Mouse (Mus musculus) gastrocnemius, postnatal 4 days (tissue): ENCODE data around the gene 6820408C15Rik. TPM values are rescaled to one million over a fixed set of nuclear protein-coding genes. Genes with fewer than 3 reads are reported as not detected.
A peak's percentile ranks its signal among the peaks of the same experiment; 100 is the strongest.

Source experiments
- DNase-seq, 2 experiments: peaks; one replicate each; pipeline ENCODE4 v3.0.0; 2021 to 2022; ENCODE audit warnings: low spot score in 2 of 2, mixed read lengths in 2 of 2
- long read RNA-seq, 2 experiments: library from polyadenylated mRNA; stranded (forward); transcript quantifications; one replicate each; pipeline ENCODE4 v2.0.0; 2021
- total RNA-seq, 2 experiments: library from RNA; stranded (reverse); gene quantifications; 2 replicates each; pipeline ENCODE4 v1.2.3; 2021

Gene 6820408C15Rik
- under 1 TPM; 0.15 to 0.18 TPM for total RNA-seq
- long read RNA-seq, experiment 1, partial matches to known transcripts = 0 of 1 reads
- long read RNA-seq, experiment 1, other reads (novel, unspliced or antisense) = 1 of 1 reads
- long read RNA-seq, experiment 2, partial matches to known transcripts = 0 of 1 reads
- long read RNA-seq, experiment 2, other reads (novel, unspliced or antisense) = 1 of 1 reads

- DNase-seq = no peak
These were observed at the start of gene 6820408C15Rik for GRCm38 (mm10) chr2:152415287-152415686. Gene 6820408C15Rik, plus strand, starts transcription at chr2:152415587.

DNA sequence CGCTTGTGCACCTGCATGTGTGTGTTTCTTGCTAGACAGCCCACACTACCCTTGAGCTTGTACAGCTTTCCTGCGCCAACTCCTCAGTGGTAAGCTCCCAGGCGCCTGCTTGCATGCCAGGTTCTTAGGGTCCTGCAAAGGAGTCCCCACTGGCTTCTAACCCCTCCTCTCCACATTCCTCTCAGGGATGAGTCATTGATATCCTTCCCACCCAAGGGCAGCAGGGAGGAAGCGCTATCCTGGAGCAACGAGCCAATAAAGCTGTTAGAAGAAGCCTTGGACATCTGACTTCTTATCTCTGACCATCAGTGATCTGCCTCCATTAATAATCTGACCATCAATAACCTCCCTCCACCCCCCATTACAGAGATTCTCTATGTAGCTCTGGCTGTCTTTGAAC is 47.5 kb upstream of the 6820408C15Rik start:
- DNase-seq = no peak

- DNase-seq = peak in 1 of 2 experiments; percentile 48
These were observed 46.8 kb upstream of the 6820408C15Rik start for GRCm38 (mm10) chr2:152368532-152369140.

- no peak for DNase-seq
These were observed 43.3 kb upstream of the 6820408C15Rik start for GRCm38 (mm10) chr2:152372104-152372503.

- no peak for DNase-seq
These were observed 42.7 kb upstream of the 6820408C15Rik start for GRCm38 (mm10) chr2:152372661-152373060.

GRCm38 (mm10) chr2:152373547-152373946 is 41.8 kb upstream of the 6820408C15Rik start:
- DNase-seq = no peak

- DNase-seq = no peak
These were observed 39.6 kb upstream of the 6820408C15Rik start for GRCm38 (mm10) chr2:152375652-152376344.

- DNase-seq = no peak
These were observed 39.0 kb upstream of the 6820408C15Rik start, which contains the start of gene Nrsn2 for GRCm38 (mm10) chr2:152376345-152376741. Gene Nrsn2, minus strand, starts transcription at chr2:152376638.

DNA sequence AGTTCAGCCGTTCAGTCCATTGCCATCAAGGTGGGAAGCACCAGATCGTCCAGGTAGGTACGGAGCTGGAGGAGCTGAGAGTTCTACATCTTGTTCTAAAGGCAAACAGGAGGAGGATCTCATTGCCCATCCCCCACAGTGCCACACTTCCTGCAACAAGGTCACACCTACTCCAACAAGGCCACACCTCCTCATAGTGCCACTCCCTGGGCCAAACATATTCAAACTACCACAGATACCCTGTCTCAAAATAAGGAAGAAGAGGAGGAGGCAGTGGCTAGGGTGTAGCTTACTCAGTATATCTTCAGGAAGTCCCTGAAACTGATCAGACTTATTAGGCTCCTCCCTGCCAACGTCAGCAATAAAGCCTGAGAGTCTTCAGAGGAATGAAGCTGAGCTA is 31.2 kb upstream of the 6820408C15Rik start:
- DNase-seq = no peak

DNA sequence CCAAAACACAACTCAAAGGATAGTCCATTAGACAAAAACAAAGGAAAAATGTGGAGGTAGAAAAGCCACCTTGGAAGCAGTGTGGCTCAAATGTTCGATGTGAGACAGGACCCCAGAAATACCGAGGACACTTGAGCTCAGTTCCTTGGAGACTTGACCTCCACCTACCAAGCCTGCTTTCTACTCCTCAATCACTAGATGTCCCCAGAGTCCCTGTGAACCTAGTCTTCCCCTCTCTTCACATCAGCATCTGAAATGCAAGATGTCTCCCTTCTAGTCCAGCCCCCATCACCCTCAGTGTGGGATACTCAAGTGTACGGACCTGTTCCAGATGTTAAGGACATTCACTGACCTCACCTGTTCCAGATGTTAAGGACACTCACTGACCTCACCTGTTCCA is 22.6 kb upstream of the 6820408C15Rik start:
- DNase-seq = no peak

DNA sequence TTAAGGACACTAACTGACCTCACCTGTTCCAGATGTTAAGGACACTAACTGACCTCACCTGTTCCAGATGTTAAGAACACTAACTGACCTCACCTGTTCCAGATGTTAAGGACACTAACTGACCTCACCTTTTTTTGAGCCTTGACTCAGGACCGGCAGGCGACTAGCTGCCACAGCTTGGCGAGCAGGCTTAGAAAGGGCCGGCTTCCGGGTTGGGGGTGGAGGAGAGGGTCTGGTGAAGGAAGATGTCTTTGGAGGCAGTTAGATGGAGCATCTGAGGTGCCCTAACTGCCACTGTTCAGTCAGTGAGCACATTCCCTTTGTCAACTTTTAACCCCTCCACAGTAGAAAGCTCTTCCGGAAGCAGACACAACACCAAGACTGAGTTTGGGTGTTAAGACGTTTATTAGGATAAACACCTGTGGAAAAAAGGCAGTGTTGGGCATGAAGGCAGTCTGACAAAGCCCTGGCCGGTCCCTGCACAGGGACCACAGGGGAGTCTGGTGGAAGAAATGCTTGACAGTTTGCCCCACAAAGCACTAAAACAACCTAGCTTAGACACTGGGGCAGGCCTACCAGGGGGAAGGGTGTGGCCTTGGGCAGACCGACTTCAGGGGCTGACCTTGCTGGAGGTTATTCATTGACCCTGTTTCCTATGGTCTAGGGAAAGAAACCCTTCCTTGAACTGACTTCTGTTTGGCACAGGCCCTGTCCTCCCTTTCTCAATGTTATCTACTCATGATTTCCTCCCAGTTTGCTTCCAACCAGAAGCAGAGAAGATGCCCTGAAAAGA is 22.0 kb upstream of the 6820408C15Rik start:
- no peak for DNase-seq

GRCm38 (mm10) chr2:152395271-152395920 is 20.0 kb upstream of the 6820408C15Rik start:
- no peak for DNase-seq

DNA sequence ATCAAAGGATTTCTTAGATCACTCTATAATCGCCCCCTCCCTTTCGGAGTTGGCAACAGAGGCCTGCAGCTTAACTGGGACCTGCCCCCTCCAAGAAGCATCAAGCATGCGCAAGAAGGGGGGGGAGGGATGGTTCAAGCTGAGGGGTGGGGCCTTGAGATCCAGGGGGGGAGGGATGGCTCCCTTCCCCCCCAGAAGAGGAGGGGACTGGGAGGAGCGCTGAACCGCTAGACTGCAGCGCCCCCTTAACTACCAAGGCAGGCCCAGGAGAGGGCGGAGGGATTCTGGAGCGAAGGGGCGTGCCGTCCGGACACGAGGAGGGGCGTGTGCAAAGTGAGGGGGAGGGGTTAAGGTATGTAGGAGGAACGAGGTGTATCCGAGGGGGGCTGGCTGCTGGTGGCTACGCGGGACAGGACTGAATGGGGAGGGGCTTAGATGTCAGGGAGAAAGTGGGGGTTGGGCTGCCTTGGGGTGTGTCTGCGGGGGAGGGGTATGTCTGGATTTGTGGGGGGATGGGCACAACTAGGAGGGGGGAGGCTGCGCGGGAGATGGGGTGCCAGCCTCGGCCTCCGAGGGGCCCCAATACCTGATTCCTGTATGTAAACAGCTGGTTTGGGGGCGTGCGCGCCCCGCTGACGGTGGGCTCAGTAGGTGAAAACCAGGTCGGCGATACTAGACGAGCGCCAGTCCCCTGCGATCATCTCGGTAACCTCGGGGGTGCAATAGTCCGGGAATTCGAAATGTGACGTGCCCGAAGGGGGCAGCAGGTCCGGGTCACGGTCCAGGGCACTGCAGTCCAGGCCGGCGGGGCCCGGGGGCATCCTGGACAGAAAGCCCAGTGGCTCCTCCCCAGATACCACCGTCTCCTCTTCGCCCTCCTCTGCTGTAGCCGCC is 19.0 kb upstream of the 6820408C15Rik start:
- peak; percentile 74 to 88 for DNase-seq

DNA sequence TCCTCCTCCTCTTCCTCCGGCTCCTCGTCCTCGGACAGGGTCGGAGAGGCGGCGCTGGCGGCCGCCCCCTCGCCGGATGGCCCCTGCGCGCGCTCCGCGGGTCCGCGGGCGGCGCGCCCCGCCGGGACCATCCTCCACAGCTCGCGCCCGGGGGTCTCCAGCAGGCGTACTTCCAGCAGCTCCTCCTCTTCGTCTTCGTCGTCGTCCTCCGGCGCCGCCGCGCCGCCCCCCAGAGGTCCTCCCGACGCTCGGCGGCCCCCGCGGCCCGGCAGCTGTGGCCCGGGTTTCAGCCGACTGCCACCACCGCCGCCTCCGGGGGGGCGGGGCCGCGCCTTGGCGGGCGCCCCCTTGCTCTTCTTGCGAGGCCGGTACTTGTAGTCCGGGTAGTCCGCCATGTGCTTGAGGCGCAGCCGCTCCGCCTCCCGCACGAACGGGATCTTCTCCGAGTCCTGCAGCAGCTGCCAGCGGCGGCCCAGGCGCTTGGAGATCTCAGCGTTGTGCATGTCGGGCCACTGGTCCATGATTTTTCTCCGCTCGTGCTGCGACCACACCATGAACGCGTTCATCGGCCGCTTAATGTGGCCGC is 18.3 kb upstream of the 6820408C15Rik start:
- peak; percentile 83 to 88 for DNase-seq

DNA sequence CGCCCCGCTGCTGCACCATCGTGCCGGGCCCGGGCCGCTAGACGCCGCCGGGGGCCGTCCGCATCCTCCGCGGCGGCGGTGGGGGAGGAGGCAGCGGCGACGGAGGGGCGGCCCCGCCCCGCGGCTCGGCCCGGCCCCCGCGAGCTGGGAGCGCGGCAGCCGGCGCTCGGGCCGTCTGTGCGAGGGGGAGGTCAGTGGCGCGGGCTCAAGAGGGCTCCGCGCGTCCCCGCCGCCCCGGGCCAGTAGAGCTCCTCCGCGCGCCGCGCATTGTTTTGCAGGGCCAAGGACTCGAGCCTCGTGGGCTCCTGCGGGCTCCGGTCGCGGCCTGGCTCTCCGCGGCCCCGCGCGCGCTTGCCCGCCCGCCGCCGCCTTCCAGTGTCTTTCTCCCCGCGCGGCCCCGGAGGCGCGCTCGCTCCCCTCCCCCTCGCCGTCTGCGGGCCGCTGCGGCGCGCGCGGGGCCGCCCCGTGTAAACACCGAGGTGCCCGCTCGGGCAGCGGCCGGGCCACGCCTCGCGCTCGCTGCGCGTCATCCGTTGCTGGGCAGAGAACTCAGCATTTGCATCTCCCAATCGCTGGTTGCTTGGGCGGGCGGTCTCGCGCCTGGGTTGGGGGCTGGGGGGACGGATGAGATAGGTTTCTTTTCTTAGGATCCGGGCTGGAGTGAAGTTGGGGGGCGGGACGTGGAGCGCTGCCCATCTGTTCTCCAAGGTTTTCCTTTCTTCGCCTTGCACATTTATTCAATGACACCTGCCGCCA is 17.5 kb upstream of the 6820408C15Rik start, which contains the start of gene Sox12:
TSS of gene Sox12 (minus strand) at position 384 of the 756 bp plus-strand sequence.
- peak; percentile 97 to 99 for DNase-seq

- DNase-seq = peak; percentile 92 to 95
These were observed 16.7 kb upstream of the 6820408C15Rik start for GRCm38 (mm10) chr2:152398691-152399090.

DNA sequence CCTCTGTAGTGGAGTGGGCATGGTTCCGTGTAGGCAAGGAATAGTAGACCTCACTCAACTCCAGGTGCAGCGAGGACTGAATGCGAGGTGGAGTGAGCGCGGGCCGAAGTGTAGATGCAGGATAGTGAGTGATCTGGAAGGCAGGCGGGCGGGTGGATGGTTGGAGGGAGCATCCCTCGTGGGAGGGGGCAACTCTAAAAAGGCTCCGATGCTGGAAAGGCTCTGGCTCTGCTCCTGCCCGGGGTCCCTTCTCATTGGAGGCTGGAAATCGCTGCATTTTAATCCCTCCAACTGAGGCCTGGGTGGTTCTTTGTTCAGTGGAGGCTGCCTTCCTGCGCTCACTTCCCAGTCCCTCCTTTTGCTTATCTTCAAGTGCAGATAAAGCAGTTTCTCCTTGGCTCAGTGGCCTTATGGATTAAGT is 16.3 kb upstream of the 6820408C15Rik start:
- DNase-seq = no peak

DNA sequence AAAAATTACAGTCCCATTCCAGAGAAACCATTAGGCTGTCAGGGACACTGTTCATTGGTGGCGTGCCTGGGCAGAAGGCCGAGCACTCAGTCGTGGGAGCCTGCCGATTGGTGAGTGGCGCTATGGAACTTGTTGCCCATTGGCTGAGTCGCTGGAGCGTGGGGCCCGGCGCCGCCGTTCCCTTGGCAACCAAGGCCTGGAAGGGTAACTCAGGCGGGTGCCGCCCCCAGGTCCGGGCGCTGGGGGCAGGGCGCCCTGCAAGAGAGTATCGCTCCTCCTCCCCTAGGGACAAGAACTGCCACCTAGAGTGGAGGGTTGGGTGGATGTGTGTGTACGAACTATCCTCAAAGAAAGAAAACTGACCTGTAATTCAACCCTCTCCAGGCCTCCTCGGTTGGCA is 9.3 kb upstream of the 6820408C15Rik start:
- peak; percentile 88 to 95 for DNase-seq

- DNase-seq = no peak
These were observed 5.6 kb upstream of the 6820408C15Rik start for GRCm38 (mm10) chr2:152409781-152410180.
